Mouse (Mus musculus) bone marrow, adult 2 months (tissue): ENCODE data around the gene Taar6. TPM values are rescaled to one million over a fixed set of nuclear protein-coding genes. Genes with fewer than 3 reads are reported as not detected.
A peak's percentile ranks its signal among the peaks of the same experiment; 100 is the strongest.

ENCODE experiments used
- H3K27ac ChIP-seq: fragments of 200-500 bp; 2 replicates; pipeline ENCODE4 v1.5.1; 2012; ENCODE audit warnings: low read depth, mild to moderate bottlenecking, control low read depth, inconsistent platforms, low read length; ENCODE audit not compliant: control insufficient read depth, poor library complexity, insufficient read depth
- H3K4me1 ChIP-seq: fragments of 200-500 bp; 2 replicates; pipeline ENCODE4 v1.6.1; 2011; ENCODE audit warnings: low read length; ENCODE audit not compliant: control insufficient read depth, insufficient read depth
- H3K4me3 ChIP-seq: fragments of 200-500 bp; replicated peaks from 2 replicates; pipeline ENCODE3; 2011; ENCODE audit warnings: mild to moderate bottlenecking, low read depth, low read length, control low read depth; ENCODE audit not compliant: control insufficient read depth
- CTCF ChIP-seq: fragments of 200-500 bp; IDR thresholded peaks from 2 replicates; pipeline ENCODE4 v1.5.1; 2011; ENCODE audit warnings: low read length, control low read depth; ENCODE audit not compliant: control insufficient read depth, insufficient read depth
- POLR2A ChIP-seq: fragments of 200-500 bp; IDR thresholded peaks from 2 replicates; pipeline ENCODE4 v1.6.1; 2011; ENCODE audit warnings: low read depth, mild to moderate bottlenecking, control low read depth, low read length, borderline replicate concordance; ENCODE audit not compliant: control insufficient read depth
- WGBS: fragments of 180-500 bp; shearing (Covaris S2); methylation state at CpG from one replicate; pipeline ENCODE4 v1.1.7; 2018; 5-methylcytosine and 5-hydroxymethylcytosine counted together
- polyA plus RNA-seq: library from polyadenylated mRNA; stranded (reverse); fragments of >200 nt; gene quantifications from 2 replicates; pipeline ENCODE4 v1.2.4, GENCODE M21; 2011; ENCODE audit warnings: low replicate concordance; ENCODE audit not compliant: missing spikeins, insufficient read depth, insufficient read length

The Taar6 gene
- polyA plus RNA-seq, 1 experiment, result not detected

DNA sequence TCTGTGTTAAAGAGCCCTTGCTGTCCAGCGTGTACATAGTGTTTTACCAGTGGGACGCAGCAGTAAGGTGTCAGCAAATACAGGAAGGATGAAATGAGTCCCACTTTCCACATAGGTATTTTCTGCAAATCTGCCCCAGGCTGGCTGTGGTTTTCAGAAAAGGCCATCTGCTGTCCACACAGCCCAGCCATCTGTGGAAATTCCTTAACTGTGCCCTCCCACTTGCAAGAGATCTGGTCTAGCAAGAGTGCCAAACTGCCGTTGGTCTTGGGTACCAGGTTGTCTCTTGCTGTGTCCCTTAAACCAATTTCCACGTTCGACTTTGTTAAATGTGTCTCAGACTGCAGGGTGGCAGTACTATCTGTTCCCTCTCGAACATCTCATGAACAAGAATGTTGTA is 33.7 kb downstream of the Taar6 start:
- H3K4me3 ChIP-seq, result no peak overlapping the region
- H3K4me1 ChIP-seq, result no peaks in the 10 kb centered on the region
- H3K27ac ChIP-seq, result no peak overlapping the region
- TF ChIP-seq POLR2A (no peak), CTCF (no peak)
- WGBS, result 75% methylated on average over 6 of the region's 6 CpGs

GRCm38 (mm10) chr10:23949508-23950005 is 35.9 kb downstream of the Taar6 start, which contains the start of gene Taar3:
Taar3 (plus strand) TSS chr10:23949558.
- H3K4me1 ChIP-seq, result no peaks in the 10 kb centered on the region
- TF ChIP-seq POLR2A, result no peak
- 86% methylated on average over 16 of the region's 16 CpGs for WGBS
- no peak within 1 kb of the TSS for H3K4me3 ChIP-seq
- H3K27ac ChIP-seq, result no peak within 1 kb of the TSS

GRCm38 (mm10) chr10:23948026-23948425 is 37.4 kb downstream of the Taar6 start:
- Histone ChIP-seq H3K4me3 (no peak overlapping the region), H3K4me1 (no peaks in the 10 kb centered on the region), H3K27ac (no peak overlapping the region)
- TF ChIP-seq CTCF (no peak), POLR2A (no peak)
- 47% methylated on average over 7 of the region's 7 CpGs for WGBS

- no peak overlapping the region for H3K27ac ChIP-seq
- no peaks in the 10 kb centered on the region for H3K4me1 ChIP-seq
- TF ChIP-seq POLR2A (no peak), CTCF (peak; percentile 49)
- 70% methylated on average over 5 of the region's 5 CpGs for WGBS
- H3K4me3 ChIP-seq, result no peak overlapping the region
Measured at GRCm38 (mm10) chr10:23942465-23942864, 43.0 kb downstream of the Taar6 start.

GRCm38 (mm10) chr10:23938312-23938711 is 47.1 kb downstream of the Taar6 start, which contains the start of gene Taar2:
Taar2 (plus strand) TSS chr10:23938572.
- 81% methylated on average over 6 of the region's 6 CpGs for WGBS
- H3K27ac ChIP-seq, result no peak within 1 kb of the TSS
- no peak within 1 kb of the TSS for H3K4me3 ChIP-seq
- H3K4me1 ChIP-seq, result no peaks in the 10 kb centered on the region
- TF ChIP-seq POLR2A (no peak), CTCF (no peak)

DNA sequence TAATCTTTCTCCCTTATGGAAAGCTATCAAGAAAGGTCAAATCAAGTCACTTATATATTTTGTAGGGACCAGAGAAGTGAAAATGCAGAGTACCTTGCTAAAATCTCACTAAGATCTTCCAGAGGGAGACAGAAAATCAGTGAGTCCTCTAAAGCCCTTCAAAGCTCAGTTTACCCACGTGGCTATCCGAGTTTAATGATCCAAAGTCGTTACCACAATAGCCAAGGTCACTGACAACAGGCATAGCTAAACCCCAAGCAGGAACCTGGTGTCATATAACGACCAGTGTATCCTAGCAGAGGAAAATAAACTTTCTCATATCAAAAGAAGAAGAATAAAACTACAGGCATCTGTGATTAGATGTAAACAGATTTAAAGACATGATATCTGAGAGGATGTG is 47.8 kb downstream of the Taar6 start:
- WGBS, result 43% methylated on average over 4 of the region's 4 CpGs
- H3K4me3 ChIP-seq, result no peak overlapping the region
- no peaks in the 10 kb centered on the region for H3K4me1 ChIP-seq
- TF ChIP-seq POLR2A, result no peak
- no peak for TF ChIP-seq CTCF
- no peak overlapping the region for H3K27ac ChIP-seq

Other genes with a start within 250 kb of the Taar6 start
- gene Rps12, start 198.4 kb downstream of the Taar6 start, polyA plus RNA-seq, result 508 and 643 TPM in 2 replicates
- 12.6 TPM in 1 of 2 replicates, not detected in the other for gene Slc18b1, start 188.7 kb downstream of the Taar6 start, polyA plus RNA-seq
- gene Vnn3, start 134.2 kb downstream of the Taar6 start, polyA plus RNA-seq, result 1.3 and 4.7 TPM in 2 replicates
- not detected in 2 replicates for gene Vnn1, start 91.0 kb downstream of the Taar6 start, polyA plus RNA-seq
- not detected in 2 replicates for gene Taar1, start 65.3 kb downstream of the Taar6 start, polyA plus RNA-seq
- not detected in 2 replicates for gene Taar2, start 47.1 kb downstream of the Taar6 start, polyA plus RNA-seq
- not detected in 2 replicates for gene Taar3, start 36.1 kb downstream of the Taar6 start, polyA plus RNA-seq
- not detected in 2 replicates for gene Taar4, start 25.2 kb downstream of the Taar6 start, polyA plus RNA-seq
- gene Taar5, start 14.9 kb downstream of the Taar6 start, polyA plus RNA-seq, result not detected in 2 replicates
- gene Taar7a, start 7.8 kb upstream of the Taar6 start, polyA plus RNA-seq, result not detected in 2 replicates
- gene Taar7b, start 14.3 kb upstream of the Taar6 start, polyA plus RNA-seq, result not detected in 2 replicates
- not detected in 2 replicates for gene Taar7d, start 41.6 kb upstream of the Taar6 start, polyA plus RNA-seq
- not detected in 2 replicates for gene Taar7e, start 52.0 kb upstream of the Taar6 start, polyA plus RNA-seq
- not detected in 2 replicates for gene Taar7f, start 63.9 kb upstream of the Taar6 start, polyA plus RNA-seq
- gene Taar8a, start 90.9 kb upstream of the Taar6 start, polyA plus RNA-seq, result not detected in 2 replicates
- not detected in 2 replicates for gene Taar8b, start 106.6 kb upstream of the Taar6 start, polyA plus RNA-seq
- not detected in 2 replicates for gene Taar8c, start 116.3 kb upstream of the Taar6 start, polyA plus RNA-seq
- not detected in 2 replicates for gene Taar9, start 123.9 kb upstream of the Taar6 start, polyA plus RNA-seq
- 15.6 and 33.0 TPM in 2 replicates for gene Stx7, start 163.7 kb upstream of the Taar6 start, polyA plus RNA-seq
- gene Moxd1, start 237.9 kb upstream of the Taar6 start, polyA plus RNA-seq, result not detected in 2 replicates